Mouse (Mus musculus) kidney, postnatal 10 days (tissue): Measurements from ENCODE around the gene Abcd2.

ENCODE experiments used
- DNase-seq: peaks from one replicate; pipeline ENCODE4 v3.0.0; 2021; ENCODE audit warnings: mixed read lengths

Abcd2 gene

GRCm38 (mm10) chr15:91191412-91192222 is at the start of gene Abcd2:
Abcd2 (minus strand) TSS chr15:91191799.
- peak; percentile 87 for DNase-seq

- no peak for DNase-seq
Observed at GRCm38 (mm10) chr15:91240683-91241335, 49.2 kb upstream of the Abcd2 start.

GRCm38 (mm10) chr15:91237294-91237693 is 45.7 kb upstream of the Abcd2 start:
- DNase-seq, result no peak

GRCm38 (mm10) chr15:91206518-91206917 is 14.9 kb upstream of the Abcd2 start:
- DNase-seq, result no peak

GRCm38 (mm10) chr15:91203521-91203920 is 11.9 kb upstream of the Abcd2 start:
- no peak for DNase-seq

GRCm38 (mm10) chr15:91202486-91202885 is 10.9 kb upstream of the Abcd2 start:
- no peak for DNase-seq

- no peak for DNase-seq
Observed at GRCm38 (mm10) chr15:91200833-91201232, 9.2 kb upstream of the Abcd2 start.

- DNase-seq, result no peak
Observed at GRCm38 (mm10) chr15:91199256-91199905, 7.8 kb upstream of the Abcd2 start, which contains the start of gene CN725425. CN725425 (plus strand) TSS chr15:91199494.

GRCm38 (mm10) chr15:91192223-91192598 is 612 bp upstream of the Abcd2 start:
- DNase-seq, result no peak

GRCm38 (mm10) chr15:91190519-91191207 is 936 bp downstream of the Abcd2 start:
- no peak for DNase-seq

- no peak for DNase-seq
Observed at GRCm38 (mm10) chr15:91190026-91190425, 1.6 kb downstream of the Abcd2 start.

GRCm38 (mm10) chr15:91186358-91186757 is 5.2 kb downstream of the Abcd2 start:
- DNase-seq, result no peak

GRCm38 (mm10) chr15:91179911-91180622 is 11.5 kb downstream of the Abcd2 start:
- DNase-seq, result no peak

GRCm38 (mm10) chr15:91178656-91179314 is 12.8 kb downstream of the Abcd2 start:
- no peak for DNase-seq

GRCm38 (mm10) chr15:91172193-91172592 is 19.4 kb downstream of the Abcd2 start:
- DNase-seq, result no peak

GRCm38 (mm10) chr15:91171332-91171731 is 20.3 kb downstream of the Abcd2 start:
- no peak for DNase-seq

GRCm38 (mm10) chr15:91170602-91171328 is 20.8 kb downstream of the Abcd2 start:
- no peak for DNase-seq

- DNase-seq, result no peak
Observed at GRCm38 (mm10) chr15:91167850-91168562, 23.6 kb downstream of the Abcd2 start.

GRCm38 (mm10) chr15:91165021-91165420 is 26.6 kb downstream of the Abcd2 start:
- DNase-seq, result peak; percentile 25

- no peak for DNase-seq
Observed at GRCm38 (mm10) chr15:91163454-91163853, 28.1 kb downstream of the Abcd2 start.
